Mouse (Mus musculus) heart, adult 2 months (tissue): ENCODE measurements at regions not wholly inside any gene's neighbourhood (a gene's known extent, or its start where the extent isn't known, plus 50 kb on each side); places are given as distances from the start of the nearest gene placed in this dataset.

ENCODE experiments used
- CTCF ChIP-seq: fragments of 200-600 bp; IDR thresholded peaks from 2 replicates; pipeline ENCODE4 v1.8.1; 2022; ENCODE audit warnings: antibody characterized with exemption, mild to moderate bottlenecking, moderate library complexity
- POLR2A ChIP-seq: fragments of 200-500 bp; IDR thresholded peaks from 2 replicates; pipeline ENCODE4 v1.6.1; 2011; ENCODE audit warnings: mild to moderate bottlenecking, low read depth, low read length, control low read depth; ENCODE audit not compliant: insufficient read depth

GRCm38 (mm10) chr15:64445076-64445475 is 372.4 kb upstream of the Gm21798 start:
- TF ChIP-seq POLR2A (no peak), CTCF (no peak)
